Mouse (Mus musculus): ENCODE measurements around the gene Iglon5. TPM values are rescaled to one million over a fixed set of nuclear protein-coding genes. Genes with fewer than 3 reads are reported as not detected.

Gene Iglon5
- 0.38 and 0.56 TPM in 2 replicates for polyA plus RNA-seq (2015; fragmentation: Nextera tagmentation; extraction: Ambion mirVana)

GRCm38 (mm10) chr7:43489631-43490125, at the start of gene Iglon5:
Gene Iglon5 (minus strand): TSS chr7:43490075.
- ATAC-seq, result peak; percentile 73; the same call in 1 of the 2 replicates

GRCm38 (mm10) chr7:43538524-43538923, 48.6 kb upstream of the Iglon5 start:
- no peak for ATAC-seq
- H3K27ac ChIP-seq, result no peak overlapping the region
- 67% methylated on average over 4 of the region's 4 CpGs for WGBS
- no peaks in the 10 kb centered on the region for H3K36me3 ChIP-seq
- no peak overlapping the region for H3K4me3 ChIP-seq (replicated peaks)
- no peaks in the 10 kb centered on the region for H3K4me1 ChIP-seq (replicated peaks)
- no peak overlapping the region for H3K4me2 ChIP-seq (replicated peaks)
- H3K9ac ChIP-seq, result no peak overlapping the region
- H3K9me3 ChIP-seq, result no peaks in the 10 kb centered on the region
- no peaks in the 10 kb centered on the region for H3K27me3 ChIP-seq (replicated peaks)

More at GRCm38 (mm10) chr7:43489631-43490125, at the start of gene Iglon5:
- WGBS, result 1% methylated on average over 23 of the region's 41 CpGs
- Histone ChIP-seq H3K4me2 (replicated peaks) (peak within 1 kb of the TSS; percentile 68), H3K27ac (no peak within 1 kb of the TSS), H3K9ac (peak within 1 kb of the TSS; percentile 36), H3K36me3 (no peaks in the 10 kb centered on the region), H3K4me1 (replicated peaks) (no peaks in the 10 kb centered on the region), H3K9me3 (no peaks in the 10 kb centered on the region), H3K4me3 (replicated peaks) (peak within 1 kb of the TSS; percentile 40), H3K27me3 (replicated peaks) (peaks cover 17% of the 10 kb centered on the region)

GRCm38 (mm10) chr7:43532936-43533505, 43.1 kb upstream of the Iglon5 start:
- H3K4me2 ChIP-seq (replicated peaks), result no peak overlapping the region
- no peaks in the 10 kb centered on the region for H3K9me3 ChIP-seq
- no peak overlapping the region for H3K9ac ChIP-seq
- ATAC-seq, result no peak
- 84% methylated on average over 9 of the region's 9 CpGs for WGBS
- no peaks in the 10 kb centered on the region for H3K36me3 ChIP-seq
- H3K27me3 ChIP-seq (replicated peaks), result no peaks in the 10 kb centered on the region
- H3K4me3 ChIP-seq (replicated peaks), result no peak overlapping the region
- no peak overlapping the region for H3K27ac ChIP-seq
- H3K4me1 ChIP-seq (replicated peaks), result no peaks in the 10 kb centered on the region

GRCm38 (mm10) chr7:43530216-43530785, 40.4 kb upstream of the Iglon5 start:
- no peaks in the 10 kb centered on the region for H3K4me1 ChIP-seq (replicated peaks)
- H3K9ac ChIP-seq, result no peak overlapping the region
- no peak overlapping the region for H3K4me2 ChIP-seq (replicated peaks)
- no peak overlapping the region for H3K4me3 ChIP-seq (replicated peaks)
- H3K27ac ChIP-seq, result no peak overlapping the region
- H3K9me3 ChIP-seq, result no peaks in the 10 kb centered on the region
- H3K27me3 ChIP-seq (replicated peaks), result no peaks in the 10 kb centered on the region
- WGBS, result 70% methylated on average over 8 of the region's 8 CpGs
- no peaks in the 10 kb centered on the region for H3K36me3 ChIP-seq
- no peak for ATAC-seq

GRCm38 (mm10) chr7:43525313-43525712, 35.4 kb upstream of the Iglon5 start:
- ATAC-seq, result no peak
- 58% methylated on average over 3 of the region's 3 CpGs for whole genome bisulfite sequencing
- H3K9me3 ChIP-seq, result no peaks in the 10 kb centered on the region
- no peak overlapping the region for H3K9ac ChIP-seq
- no peak overlapping the region for H3K4me2 ChIP-seq (replicated peaks)
- no peaks in the 10 kb centered on the region for H3K27me3 ChIP-seq (replicated peaks)
- H3K4me1 ChIP-seq (replicated peaks), result no peaks in the 10 kb centered on the region
- no peak overlapping the region for H3K27ac ChIP-seq
- no peak overlapping the region for H3K4me3 ChIP-seq (replicated peaks)
- no peaks in the 10 kb centered on the region for H3K36me3 ChIP-seq

- Histone ChIP-seq H3K4me2 (replicated peaks) (no peak overlapping the region), H3K27ac (no peak overlapping the region), H3K36me3 (no peaks in the 10 kb centered on the region), H3K4me3 (replicated peaks) (no peak overlapping the region), H3K9me3 (no peaks in the 10 kb centered on the region), H3K9ac (no peak overlapping the region), H3K27me3 (replicated peaks) (no peaks in the 10 kb centered on the region), H3K4me1 (replicated peaks) (no peaks in the 10 kb centered on the region)
- no peak for ATAC-seq
- 84% methylated on average over 2 of the region's 2 CpGs for WGBS
Measured at GRCm38 (mm10) chr7:43522776-43523175, 32.9 kb upstream of the Iglon5 start.

- no peaks in the 10 kb centered on the region for H3K9me3 ChIP-seq
- H3K9ac ChIP-seq, result no peak overlapping the region
- no peaks in the 10 kb centered on the region for H3K27me3 ChIP-seq (replicated peaks)
- no peak overlapping the region for H3K4me2 ChIP-seq (replicated peaks)
- no peaks in the 10 kb centered on the region for H3K36me3 ChIP-seq
- WGBS, result 83% methylated on average over 15 of the region's 15 CpGs
- H3K4me1 ChIP-seq (replicated peaks), result no peaks in the 10 kb centered on the region
- ATAC-seq, result no peak
- H3K4me3 ChIP-seq (replicated peaks), result no peak overlapping the region
- no peak overlapping the region for H3K27ac ChIP-seq
Measured at GRCm38 (mm10) chr7:43518341-43518740, 28.5 kb upstream of the Iglon5 start.

- ATAC-seq, result no peak
- Histone ChIP-seq H3K4me2 (replicated peaks) (no peak overlapping the region), H3K4me3 (replicated peaks) (no peak overlapping the region), H3K27me3 (replicated peaks) (no peaks in the 10 kb centered on the region), H3K9ac (no peak overlapping the region), H3K36me3 (no peaks in the 10 kb centered on the region), H3K4me1 (replicated peaks) (no peaks in the 10 kb centered on the region), H3K9me3 (no peaks in the 10 kb centered on the region), H3K27ac (no peak overlapping the region)
- WGBS, result 82% methylated on average over 5 of the region's 5 CpGs
Measured at GRCm38 (mm10) chr7:43515076-43515475, 25.2 kb upstream of the Iglon5 start.

GRCm38 (mm10) chr7:43512519-43512918, 22.6 kb upstream of the Iglon5 start:
- no peak overlapping the region for H3K27ac ChIP-seq
- H3K9ac ChIP-seq, result no peak overlapping the region
- H3K4me1 ChIP-seq (replicated peaks), result no peaks in the 10 kb centered on the region
- H3K27me3 ChIP-seq (replicated peaks), result no peaks in the 10 kb centered on the region
- WGBS, result 73% methylated on average over 4 of the region's 4 CpGs
- H3K36me3 ChIP-seq, result no peaks in the 10 kb centered on the region
- H3K4me2 ChIP-seq (replicated peaks), result no peak overlapping the region
- H3K4me3 ChIP-seq (replicated peaks), result no peak overlapping the region
- H3K9me3 ChIP-seq, result no peaks in the 10 kb centered on the region
- no peak for ATAC-seq

- no peaks in the 10 kb centered on the region for H3K4me1 ChIP-seq (replicated peaks)
- WGBS, result 51% methylated on average over 4 of the region's 4 CpGs
- no peaks in the 10 kb centered on the region for H3K9me3 ChIP-seq
- no peak overlapping the region for H3K9ac ChIP-seq
- H3K4me3 ChIP-seq (replicated peaks), result no peak overlapping the region
- no peaks in the 10 kb centered on the region for H3K27me3 ChIP-seq (replicated peaks)
- no peak overlapping the region for H3K27ac ChIP-seq
- H3K36me3 ChIP-seq, result no peaks in the 10 kb centered on the region
- H3K4me2 ChIP-seq (replicated peaks), result no peak overlapping the region
- no peak for ATAC-seq
Measured at GRCm38 (mm10) chr7:43511707-43512478, 22.0 kb upstream of the Iglon5 start.

- H3K4me3 ChIP-seq (replicated peaks), result no peak overlapping the region
Measured at GRCm38 (mm10) chr7:43495343-43496021, 5.6 kb upstream of the Iglon5 start.

GRCm38 (mm10) chr7:43490861-43491260, 986 bp upstream of the Iglon5 start:
- H3K36me3 ChIP-seq, result no peaks in the 10 kb centered on the region
- H3K9ac ChIP-seq, result no peak overlapping the region
- WGBS, result 57% methylated on average over 9 of the region's 9 CpGs
- no peak for ATAC-seq
- H3K4me3 ChIP-seq (replicated peaks), result no peak overlapping the region
- H3K27ac ChIP-seq, result no peak overlapping the region
- no peaks in the 10 kb centered on the region for H3K4me1 ChIP-seq (replicated peaks)
- H3K27me3 ChIP-seq (replicated peaks), result peaks cover 24% of the 10 kb centered on the region
- H3K9me3 ChIP-seq, result no peaks in the 10 kb centered on the region
- no peak overlapping the region for H3K4me2 ChIP-seq (replicated peaks)

More at GRCm38 (mm10) chr7:43495343-43496021, 5.6 kb upstream of the Iglon5 start:
- no peak for ATAC-seq
- H3K27me3 ChIP-seq (replicated peaks), result peaks cover 12% of the 10 kb centered on the region
- no peak overlapping the region for H3K4me2 ChIP-seq (replicated peaks)
- H3K36me3 ChIP-seq, result no peaks in the 10 kb centered on the region
- no peaks in the 10 kb centered on the region for H3K9me3 ChIP-seq
- WGBS, result 17% methylated on average over 21 of the region's 21 CpGs
- H3K27ac ChIP-seq, result no peak overlapping the region
- no peak overlapping the region for H3K9ac ChIP-seq
- no peaks in the 10 kb centered on the region for H3K4me1 ChIP-seq (replicated peaks)

Data from intestine, embryonic 15.5 days (tissue).